In the genomic region with DNA sequence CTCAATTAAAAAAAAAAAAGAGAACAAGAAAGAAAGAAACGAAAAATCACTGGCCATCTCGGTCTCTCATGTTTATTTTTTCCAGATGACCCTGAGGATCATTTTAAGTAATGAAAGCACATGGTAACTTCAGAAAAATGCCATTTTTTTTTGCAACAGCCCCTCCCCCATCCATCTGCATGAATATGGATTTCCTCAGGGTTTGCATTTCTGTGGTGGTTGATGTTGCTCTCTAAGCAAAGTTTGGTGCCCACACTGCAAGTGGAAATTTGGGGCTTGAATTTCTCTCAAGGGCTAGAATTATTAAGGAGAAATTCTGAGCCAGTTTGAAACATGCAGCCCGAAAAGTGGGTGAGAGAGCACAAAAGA, we compare ENCODE assay signal across 13 mouse cellular contexts.
"Had no signal": no experiment of that assay in that cellular context is flagged by ENCODE, and none has a peak within 500 bp of the region (broad histone marks: within the 10 kb centered on the region; RNA-seq: fewer than 3 reads in every experiment).

No protein-coding gene starts in this region.

- H3K36me3 ChIP-seq: kidney, embryonic 15.5 days; limb, embryonic 10.5 days; liver, embryonic 15.5 days; lung, embryonic 15.5 days; midbrain, embryonic 12.5 days; neural tube, embryonic 13.5 days; stomach, embryonic 15.5 days had no signal

- ATAC-seq: midbrain, embryonic 16.5 days had no signal

- H3K9me3 ChIP-seq: kidney, embryonic 15.5 days; limb, embryonic 10.5 days; liver, embryonic 15.5 days; lung, embryonic 15.5 days; midbrain, embryonic 12.5 days; neural tube, embryonic 13.5 days; stomach, embryonic 15.5 days had no signal

- H3K27ac ChIP-seq: kidney, embryonic 15.5 days; limb, embryonic 10.5 days; liver, embryonic 15.5 days; lung, embryonic 15.5 days; midbrain, embryonic 12.5 days; neural tube, embryonic 13.5 days; stomach, embryonic 15.5 days had no signal

- H3K9ac ChIP-seq: kidney, embryonic 15.5 days; liver, embryonic 15.5 days; lung, embryonic 15.5 days; midbrain, embryonic 12.5 days; neural tube, embryonic 13.5 days; stomach, embryonic 15.5 days had no signal

- DNase-seq: lung, postnatal 14 days; retina, postnatal 1 day; thymus, adult 2 months; thymus, postnatal 4 days had no signal

- H3K4me3 ChIP-seq: kidney, embryonic 15.5 days; limb, embryonic 10.5 days; liver, embryonic 15.5 days; lung, embryonic 15.5 days; midbrain, embryonic 12.5 days; neural tube, embryonic 13.5 days; stomach, embryonic 15.5 days had no signal

- H3K4me1 ChIP-seq: liver, embryonic 15.5 days; midbrain, embryonic 12.5 days; neural tube, embryonic 13.5 days had no signal

- H3K4me2 ChIP-seq: kidney, embryonic 15.5 days; liver, embryonic 11.5 days; liver, embryonic 15.5 days; lung, embryonic 15.5 days; midbrain, embryonic 12.5 days; neural tube, embryonic 13.5 days; stomach, embryonic 15.5 days had no signal

- H3K27me3 ChIP-seq: kidney, embryonic 15.5 days; liver, embryonic 15.5 days; lung, embryonic 15.5 days; midbrain, embryonic 12.5 days; neural tube, embryonic 13.5 days; stomach, embryonic 15.5 days had no signal
